Mouse (Mus musculus) liver, adult 2 months (tissue): ENCODE measurements around the gene Polk.

Experiments
- CTCF ChIP-seq: fragments of 200-500 bp; IDR thresholded peaks from 2 replicates; pipeline ENCODE4 v1.5.1; 2011; ENCODE audit warnings: low read depth, low read length, control low read depth
- POLR2A ChIP-seq: fragments of 200-500 bp; IDR thresholded peaks from 2 replicates; pipeline ENCODE4 v1.6.1; 2011; ENCODE audit warnings: low read length, control low read depth; ENCODE audit not compliant: insufficient read depth; ENCODE audit errors: extremely low read depth

DNA sequence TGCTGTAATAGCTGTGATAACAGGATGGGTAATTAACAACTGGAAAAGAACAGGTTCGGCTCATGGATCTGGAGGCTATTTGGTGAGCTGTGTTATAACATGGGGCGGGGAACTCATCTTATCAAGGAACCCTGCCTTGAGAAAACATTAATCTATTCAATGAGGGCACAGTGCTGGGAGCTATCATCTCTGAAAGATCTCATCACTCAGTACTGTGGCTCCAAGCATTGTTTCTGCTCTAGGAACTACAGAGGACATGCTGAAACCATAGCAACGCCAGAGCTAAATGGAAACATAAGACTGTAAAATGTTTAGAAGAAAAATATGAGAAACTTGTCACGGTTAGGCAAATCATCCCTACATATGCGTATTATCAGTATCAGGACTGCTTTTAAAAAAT is 84.4 kb downstream of the Polk start:
- no peak for TF ChIP-seq CTCF
- TF ChIP-seq POLR2A = no peak
